Mouse (Mus musculus): ENCODE data around the gene Mtmr14. TPM values are rescaled to one million over a fixed set of nuclear protein-coding genes. Genes with fewer than 3 reads are reported as not detected.

Mtmr14 gene
- polyA plus RNA-seq, 1 experiment from 2014 or later, result 43.8 TPM

DNA sequence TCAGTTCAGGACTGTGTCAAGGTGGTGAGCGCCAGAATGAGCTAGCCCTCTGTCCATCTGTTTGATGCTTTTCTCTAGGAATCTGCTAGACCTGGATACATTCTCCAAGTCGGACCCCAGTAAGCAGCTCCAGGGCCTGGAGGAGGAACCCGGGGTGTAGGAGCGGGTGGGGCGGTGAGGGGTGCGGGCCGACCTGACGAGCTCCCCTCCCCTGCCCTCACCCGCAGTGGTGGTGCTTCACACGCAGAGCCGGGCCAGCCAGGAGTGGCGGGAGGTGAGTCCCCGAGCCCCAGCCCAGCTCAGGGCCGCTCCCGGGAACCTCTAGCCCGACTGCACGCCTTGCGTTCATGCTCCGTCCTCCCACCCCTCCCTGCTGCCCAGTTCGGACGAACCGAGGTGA, 45.3 kb downstream of the Mtmr14 start:
- H3K27me3 ChIP-seq, result peaks cover 38% of the 10 kb centered on the region
- H3K9ac ChIP-seq, result no peak overlapping the region
- H3K4me2 ChIP-seq, result peak overlapping the region; percentile 41
- peak overlapping the region; percentile 17 for H3K4me3 ChIP-seq
- no peaks in the 10 kb centered on the region for H3K9me3 ChIP-seq
- H3K4me1 ChIP-seq, result peaks cover 4% of the 10 kb centered on the region
- WGBS, result 5% methylated on average over 22 of the region's 22 CpGs
- H3K27ac ChIP-seq, result no peak overlapping the region
- ATAC-seq (ENCODE audit: borderline replicate concordance, extremely low read depth, low FRiP score, low TSS enrichment), result no peak
- peaks cover under 1% of the 10 kb centered on the region; the same call in 1 of the 2 replicates for H3K36me3 ChIP-seq

DNA sequence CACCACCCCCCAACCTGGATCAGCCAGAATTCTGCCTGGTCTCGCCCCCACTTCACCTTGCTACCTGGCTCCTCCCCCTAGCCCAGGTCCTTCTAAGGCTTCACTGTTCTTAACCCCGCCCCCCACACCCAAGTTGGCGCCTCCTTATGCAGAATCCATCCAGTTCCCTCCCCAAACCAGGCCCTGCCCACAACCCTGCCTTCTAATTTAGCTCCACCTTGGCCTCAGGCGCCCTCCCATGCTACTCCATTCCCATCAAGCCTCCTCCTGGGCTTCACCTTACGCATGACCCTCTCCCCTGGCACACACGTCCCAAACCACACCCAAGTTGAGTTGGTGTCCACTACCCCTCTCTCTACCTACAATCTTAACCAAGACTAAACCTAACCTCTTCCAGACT, 45.9 kb downstream of the Mtmr14 start:
- Histone ChIP-seq H3K36me3 (no peaks in the 10 kb centered on the region), H3K27me3 (peaks cover 38% of the 10 kb centered on the region), H3K9ac (no peak overlapping the region), H3K9me3 (no peaks in the 10 kb centered on the region), H3K27ac (no peak overlapping the region), H3K4me3 (no peak overlapping the region), H3K4me2 (peak overlapping the region; percentile 41), H3K4me1 (peaks cover 4% of the 10 kb centered on the region)
- peak; percentile 54 for ATAC-seq (ENCODE audit: borderline replicate concordance, extremely low read depth, low FRiP score, low TSS enrichment)
- 4% methylated on average over 6 of the region's 6 CpGs for WGBS

DNA sequence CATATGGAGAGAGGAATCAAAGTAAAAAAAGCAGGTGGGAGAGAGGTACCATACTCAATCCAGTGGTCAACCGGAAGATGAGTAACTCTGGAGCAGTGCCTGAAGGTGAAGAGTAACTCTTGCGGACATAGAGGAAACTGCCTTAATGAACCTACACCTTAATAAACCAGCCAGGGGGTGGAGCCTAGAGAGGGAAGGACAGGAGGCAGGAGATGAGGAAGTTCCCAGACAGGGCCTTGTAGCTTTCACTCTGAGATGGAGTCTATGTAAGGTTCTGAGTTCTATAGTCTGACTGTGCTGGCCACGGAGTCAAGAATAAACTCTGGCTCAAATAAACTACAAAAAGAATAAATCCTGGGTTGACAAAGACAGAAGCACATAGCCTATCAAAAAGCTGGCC, 47.3 kb downstream of the Mtmr14 start:
- WGBS, result 73% methylated on average over 3 of the region's 3 CpGs
- no peak for ATAC-seq (ENCODE audit: borderline replicate concordance, extremely low read depth, low FRiP score, low TSS enrichment)
- no peak overlapping the region for H3K4me2 ChIP-seq
- peaks cover 38% of the 10 kb centered on the region for H3K27me3 ChIP-seq
- no peak overlapping the region for H3K4me3 ChIP-seq
- H3K27ac ChIP-seq, result no peak overlapping the region
- no peaks in the 10 kb centered on the region for H3K9me3 ChIP-seq
- no peak overlapping the region for H3K9ac ChIP-seq
- peaks cover 4% of the 10 kb centered on the region for H3K4me1 ChIP-seq
- no peaks in the 10 kb centered on the region for H3K36me3 ChIP-seq

DNA sequence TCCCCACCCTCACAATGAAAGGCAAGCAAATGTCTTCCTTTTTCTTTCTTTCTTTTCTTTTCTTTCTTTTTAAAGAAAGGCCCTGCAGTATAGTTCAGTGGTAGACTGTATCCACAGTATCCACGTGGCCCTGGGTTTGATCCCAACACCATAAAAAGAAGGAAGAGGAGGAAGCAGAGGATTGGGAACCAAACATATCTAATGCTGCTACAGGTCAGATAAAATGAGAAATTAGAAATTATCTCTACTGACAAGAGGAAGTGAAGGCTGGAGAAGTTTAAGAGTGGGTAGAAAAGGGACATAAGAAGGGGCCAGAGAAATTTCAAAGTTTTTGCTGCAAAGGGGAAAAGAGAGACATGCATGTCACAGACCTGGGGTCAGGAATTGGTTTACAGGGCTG, 48.7 kb downstream of the Mtmr14 start:
- WGBS, result 52% methylated on average over 1 of the region's 1 CpGs
- Histone ChIP-seq H3K4me1 (peaks cover 4% of the 10 kb centered on the region), H3K27me3 (peaks cover 38% of the 10 kb centered on the region)

DNA sequence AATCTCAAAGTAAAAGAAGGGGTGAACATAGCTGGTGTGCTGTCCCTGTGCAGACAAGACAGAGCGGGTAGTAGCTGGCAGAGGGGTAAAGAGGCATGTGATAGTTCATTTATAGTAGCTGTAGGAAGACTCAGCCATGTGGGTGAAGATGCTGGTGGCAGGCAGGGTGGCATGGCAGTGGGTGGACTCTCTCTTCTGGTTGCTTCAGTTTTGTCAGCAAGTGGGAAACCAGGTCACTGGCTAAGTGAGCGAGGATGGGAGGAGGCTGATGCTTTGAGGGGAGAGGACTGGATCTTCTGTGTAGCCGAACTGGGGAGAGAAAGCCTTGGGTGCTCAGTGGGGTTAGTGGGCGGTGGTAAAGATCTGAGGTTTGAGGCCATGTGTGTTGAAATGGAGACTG, 49.6 kb downstream of the Mtmr14 start:
- Histone ChIP-seq H3K36me3 (no peaks in the 10 kb centered on the region), H3K9ac (no peak overlapping the region), H3K9me3 (no peaks in the 10 kb centered on the region), H3K27ac (no peak overlapping the region), H3K4me3 (no peak overlapping the region), H3K4me2 (no peak overlapping the region), H3K27me3 (peaks cover 30% of the 10 kb centered on the region), H3K4me1 (peaks cover 2% of the 10 kb centered on the region)
- 62% methylated on average over 4 of the region's 4 CpGs for WGBS
- ATAC-seq (ENCODE audit: borderline replicate concordance, extremely low read depth, low FRiP score, low TSS enrichment), result no peak

More for the DNA sequence above, 48.7 kb downstream of the Mtmr14 start:
- ATAC-seq (ENCODE audit: borderline replicate concordance, extremely low read depth, low FRiP score, low TSS enrichment), result no peak
- Histone ChIP-seq H3K9me3 (no peaks in the 10 kb centered on the region), H3K27ac (no peak overlapping the region), H3K4me3 (no peak overlapping the region), H3K9ac (no peak overlapping the region), H3K36me3 (no peaks in the 10 kb centered on the region), H3K4me2 (no peak overlapping the region)

DNA sequence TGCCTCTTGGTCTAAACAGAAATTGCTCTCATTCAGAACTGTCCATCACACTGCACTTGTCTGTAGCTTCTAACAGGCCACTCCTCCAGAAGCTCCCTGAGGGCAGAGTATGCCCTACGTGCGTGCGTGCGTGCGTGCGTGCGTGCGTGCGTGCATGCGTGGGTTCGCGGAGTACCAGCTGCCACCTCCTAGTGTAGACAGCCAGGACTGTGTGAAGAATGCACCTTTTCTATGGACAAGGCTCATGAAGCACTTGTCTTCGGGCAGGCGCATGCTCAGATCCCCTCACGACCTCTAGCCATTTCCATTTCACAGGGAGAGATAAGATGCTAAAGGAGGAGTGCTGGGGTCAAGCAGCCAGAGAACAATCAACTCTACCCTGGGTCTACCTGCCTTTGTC, 51.7 kb downstream of the Mtmr14 start:
- Histone ChIP-seq H3K9ac (no peak overlapping the region), H3K4me3 (no peak overlapping the region), H3K4me1 (no peaks in the 10 kb centered on the region), H3K36me3 (no peaks in the 10 kb centered on the region), H3K27me3 (peaks cover 9% of the 10 kb centered on the region), H3K4me2 (no peak overlapping the region), H3K9me3 (no peaks in the 10 kb centered on the region), H3K27ac (no peak overlapping the region)
- 88% methylated on average over 15 of the region's 15 CpGs for WGBS
- ATAC-seq (ENCODE audit: borderline replicate concordance, extremely low read depth, low FRiP score, low TSS enrichment), result no peak

DNA sequence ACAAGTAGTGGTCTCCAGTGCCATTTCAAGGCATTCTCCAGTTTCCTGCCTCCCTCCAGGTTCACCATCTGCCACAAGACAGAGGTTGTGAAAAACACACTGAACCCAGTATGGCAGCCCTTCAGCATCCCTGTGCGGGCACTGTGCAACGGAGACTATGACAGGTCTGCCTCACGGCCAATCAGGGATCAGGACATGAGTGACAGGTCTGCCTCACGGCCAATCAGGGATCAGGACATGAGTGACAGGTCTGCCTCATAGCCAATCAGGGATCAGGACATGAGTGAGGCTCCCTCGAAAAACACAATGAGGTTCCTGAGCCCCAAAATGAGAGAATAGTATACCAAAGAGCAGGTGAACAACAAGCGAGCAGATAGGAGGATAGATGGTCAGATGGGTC, 52.7 kb downstream of the Mtmr14 start:
- Histone ChIP-seq H3K36me3 (no peaks in the 10 kb centered on the region), H3K4me1 (no peaks in the 10 kb centered on the region), H3K27ac (no peak overlapping the region), H3K4me3 (no peak overlapping the region), H3K4me2 (no peak overlapping the region), H3K27me3 (no peaks in the 10 kb centered on the region), H3K9me3 (no peaks in the 10 kb centered on the region), H3K9ac (no peak overlapping the region)
- no peak for ATAC-seq (ENCODE audit: borderline replicate concordance, extremely low read depth, low FRiP score, low TSS enrichment)
- WGBS, result 60% methylated on average over 6 of the region's 6 CpGs

DNA sequence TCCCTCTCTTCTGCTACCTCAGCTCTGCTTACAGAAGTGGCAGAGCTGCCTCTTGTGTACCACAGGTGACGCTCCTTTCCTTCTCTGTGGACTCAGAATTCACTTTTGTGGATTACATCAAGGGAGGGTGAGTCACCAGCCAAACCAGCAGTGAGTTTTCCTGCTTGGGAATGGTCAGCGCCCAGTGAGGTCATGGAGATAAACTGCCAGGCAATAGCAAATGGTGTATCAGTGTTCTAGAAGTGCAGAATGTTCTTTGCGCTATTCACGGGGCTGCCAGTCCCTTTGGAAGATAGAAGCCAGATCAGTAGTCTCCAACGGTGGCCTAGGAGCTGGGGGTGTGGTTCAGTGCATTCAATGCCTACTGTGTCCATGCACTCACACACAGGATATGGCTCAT, 55.3 kb downstream of the Mtmr14 start:
- H3K4me3 ChIP-seq, result no peak overlapping the region
- ATAC-seq (ENCODE audit: borderline replicate concordance, extremely low read depth, low FRiP score, low TSS enrichment), result no peak
- H3K9ac ChIP-seq, result no peak overlapping the region
- H3K27me3 ChIP-seq, result no peaks in the 10 kb centered on the region
- no peaks in the 10 kb centered on the region for H3K4me1 ChIP-seq
- no peaks in the 10 kb centered on the region for H3K9me3 ChIP-seq
- no peak overlapping the region for H3K4me2 ChIP-seq
- no peaks in the 10 kb centered on the region for H3K36me3 ChIP-seq
- WGBS, result 54% methylated on average over 5 of the region's 5 CpGs
- H3K27ac ChIP-seq, result no peak overlapping the region

DNA sequence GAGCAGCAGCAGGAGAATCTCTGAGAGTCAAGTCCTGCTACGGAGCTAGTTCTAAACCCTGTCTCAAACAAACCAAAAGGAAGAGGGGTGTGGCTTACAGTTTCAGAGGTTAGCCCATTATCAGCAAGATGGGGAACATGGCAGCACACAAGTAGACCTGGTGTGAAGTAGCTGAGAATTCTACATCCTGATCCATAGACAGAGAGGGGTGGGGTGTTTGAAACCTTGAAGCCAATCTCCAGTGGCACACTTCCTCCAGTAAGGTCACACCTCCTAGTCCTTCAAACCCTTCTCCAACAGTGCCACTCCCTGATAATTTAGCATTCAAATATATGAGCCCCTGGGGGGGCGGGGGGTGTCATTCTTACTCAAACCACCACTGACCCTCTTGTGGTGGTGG, 58.4 kb downstream of the Mtmr14 start:
- no peak for ATAC-seq (ENCODE audit: borderline replicate concordance, extremely low read depth, low FRiP score, low TSS enrichment)
- Histone ChIP-seq H3K9me3 (no peaks in the 10 kb centered on the region), H3K4me1 (no peaks in the 10 kb centered on the region), H3K27ac (no peak overlapping the region), H3K27me3 (no peaks in the 10 kb centered on the region), H3K4me3 (no peak overlapping the region), H3K9ac (no peak overlapping the region), H3K36me3 (no peaks in the 10 kb centered on the region), H3K4me2 (no peak overlapping the region)
- 72% methylated on average over 2 of the region's 2 CpGs for WGBS

DNA sequence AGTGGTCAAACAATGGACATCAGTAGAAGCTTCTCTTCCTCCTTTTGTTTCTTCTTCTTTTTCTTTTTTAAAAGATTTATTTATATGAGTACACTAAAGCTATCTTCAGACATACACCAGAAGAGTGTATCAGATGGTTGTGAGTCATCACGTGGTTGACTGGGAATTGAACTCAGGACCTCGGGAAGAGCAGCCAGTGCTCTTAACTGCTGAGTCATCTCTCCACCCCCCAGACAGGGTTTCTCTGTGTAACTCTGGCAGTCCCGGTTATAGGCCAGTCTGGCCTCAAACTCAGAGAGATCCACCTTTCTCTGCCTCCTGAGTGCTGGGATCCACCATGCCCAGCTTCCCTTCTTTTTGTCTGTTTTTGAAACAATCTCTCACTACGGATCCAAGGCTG, 59.0 kb downstream of the Mtmr14 start:
- H3K4me2 ChIP-seq, result no peak overlapping the region
- H3K9ac ChIP-seq, result no peak overlapping the region
- H3K9me3 ChIP-seq, result no peaks in the 10 kb centered on the region
- no peak for ATAC-seq (ENCODE audit: borderline replicate concordance, extremely low read depth, low FRiP score, low TSS enrichment)
- 55% methylated on average over 4 of the region's 4 CpGs for WGBS
- H3K36me3 ChIP-seq, result no peaks in the 10 kb centered on the region
- H3K27me3 ChIP-seq, result no peaks in the 10 kb centered on the region
- H3K27ac ChIP-seq, result no peak overlapping the region
- H3K4me1 ChIP-seq, result no peaks in the 10 kb centered on the region
- H3K4me3 ChIP-seq, result no peak overlapping the region

DNA sequence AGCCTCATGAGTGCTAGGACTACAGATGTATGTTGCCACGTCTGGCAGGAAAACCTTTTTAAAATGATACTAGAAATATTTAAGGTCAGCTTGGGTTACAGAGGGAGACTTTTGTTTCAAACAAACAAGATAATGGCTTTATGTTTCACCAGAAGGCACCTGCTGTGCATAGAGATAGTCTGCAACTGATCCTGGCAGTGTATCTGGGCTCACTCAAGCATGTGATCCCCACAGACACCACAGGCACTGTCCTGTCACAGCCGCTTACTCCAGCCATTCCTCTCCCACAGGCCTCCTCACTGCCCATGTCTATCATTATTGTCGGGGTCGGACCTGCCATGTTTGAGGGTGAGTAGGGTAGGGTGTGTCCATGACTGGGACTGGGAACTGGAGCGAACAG, 63.7 kb downstream of the Mtmr14 start:
- no peaks in the 10 kb centered on the region for H3K27me3 ChIP-seq
- 75% methylated on average over 5 of the region's 5 CpGs for WGBS

DNA sequence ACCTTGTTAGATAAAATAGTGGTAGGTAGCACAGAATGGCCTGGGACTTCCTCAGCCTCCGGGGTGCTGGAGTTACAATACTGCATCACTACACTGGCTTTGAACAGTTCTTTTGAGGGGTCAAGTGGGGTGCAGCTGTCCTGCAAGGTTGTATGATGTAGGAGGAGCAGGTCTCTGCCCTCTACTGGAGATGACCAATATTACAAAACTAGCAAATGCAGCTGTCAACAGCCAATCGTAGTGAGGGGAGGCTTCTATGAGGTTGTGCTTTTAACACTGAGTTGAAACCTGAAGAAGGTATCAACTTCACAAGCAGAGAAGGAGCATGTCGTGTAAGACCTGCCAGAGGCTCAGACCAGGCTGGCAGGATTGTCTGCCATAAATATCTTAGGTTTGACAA, 64.6 kb downstream of the Mtmr14 start:
- Histone ChIP-seq H3K36me3 (no peaks in the 10 kb centered on the region), H3K4me3 (no peak overlapping the region), H3K27me3 (no peaks in the 10 kb centered on the region), H3K27ac (no peak overlapping the region), H3K9me3 (no peaks in the 10 kb centered on the region), H3K9ac (no peak overlapping the region), H3K4me1 (peaks cover 6% of the 10 kb centered on the region), H3K4me2 (no peak overlapping the region)
- WGBS, result 19% methylated on average over 3 of the region's 3 CpGs
- no peak for ATAC-seq (ENCODE audit: borderline replicate concordance, extremely low read depth, low FRiP score, low TSS enrichment)

More for the DNA sequence above, 63.7 kb downstream of the Mtmr14 start:
- Histone ChIP-seq H3K4me3 (no peak overlapping the region), H3K4me1 (peaks cover 6% of the 10 kb centered on the region), H3K9ac (no peak overlapping the region), H3K4me2 (no peak overlapping the region), H3K27ac (no peak overlapping the region), H3K9me3 (no peaks in the 10 kb centered on the region), H3K36me3 (no peaks in the 10 kb centered on the region)
- no peak for ATAC-seq (ENCODE audit: borderline replicate concordance, extremely low read depth, low FRiP score, low TSS enrichment)

DNA sequence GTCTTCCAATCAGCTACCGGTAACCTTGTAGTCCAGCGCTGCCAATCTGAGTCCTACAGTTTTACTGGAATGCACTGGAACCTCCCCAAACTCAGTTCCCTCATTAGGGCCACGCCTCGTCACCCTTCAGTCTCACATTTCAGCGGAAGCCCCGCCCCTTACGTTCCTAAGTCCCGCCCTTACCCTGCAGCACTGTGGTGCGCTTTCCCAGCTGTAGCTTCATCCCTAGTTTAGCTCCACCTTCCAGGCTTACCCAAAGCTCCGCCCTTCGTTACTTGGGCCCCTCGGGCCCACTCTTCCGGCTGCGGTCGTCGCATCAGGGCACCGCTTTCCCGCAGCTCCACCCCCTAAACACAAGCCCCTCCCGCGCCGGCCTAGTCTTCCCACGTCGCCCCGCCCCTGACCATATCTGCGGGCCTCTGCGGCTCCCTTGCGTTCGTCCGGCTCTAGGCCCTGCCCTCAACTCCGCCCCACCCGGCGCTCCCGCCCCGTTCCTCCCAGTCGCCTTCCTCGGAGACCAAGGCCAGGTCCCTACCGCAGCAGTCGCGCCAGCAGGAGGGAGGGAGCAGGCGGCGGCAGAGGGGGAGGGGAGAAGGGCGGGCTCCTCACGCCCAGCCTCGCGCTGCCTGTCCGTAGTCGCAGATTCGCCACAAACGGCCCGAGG, 68.8 kb downstream of the Mtmr14 start:
- WGBS, result under 1% methylated on average over 47 of the region's 50 CpGs
- Histone ChIP-seq H3K9ac (peak overlapping the region; percentile 99), H3K9me3 (no peaks in the 10 kb centered on the region), H3K27ac (peak overlapping the region; percentile 96), H3K36me3 (peaks cover 12% of the 10 kb centered on the region), H3K4me1 (peaks cover 19% of the 10 kb centered on the region), H3K4me3 (peak overlapping the region; percentile 94), H3K4me2 (peak overlapping the region; percentile 91), H3K27me3 (no peaks in the 10 kb centered on the region)
- peak; percentile 98 for ATAC-seq (ENCODE audit: borderline replicate concordance, extremely low read depth, low FRiP score, low TSS enrichment)
